Mouse (Mus musculus) E14TG2a.4 (cell line): Measurements from ENCODE around the gene Shb.

Experiments
- CTCF ChIP-seq: conservative IDR thresholded peaks from 2 replicates; pipeline ENCODE4 v1.5.1; 2014; ENCODE audit warnings: low read length
- NANOG ChIP-seq: IDR thresholded peaks from 2 replicates; pipeline ENCODE4 v1.6.1; 2014; ENCODE audit warnings: borderline replicate concordance, low read length, mixed read lengths

DNA sequence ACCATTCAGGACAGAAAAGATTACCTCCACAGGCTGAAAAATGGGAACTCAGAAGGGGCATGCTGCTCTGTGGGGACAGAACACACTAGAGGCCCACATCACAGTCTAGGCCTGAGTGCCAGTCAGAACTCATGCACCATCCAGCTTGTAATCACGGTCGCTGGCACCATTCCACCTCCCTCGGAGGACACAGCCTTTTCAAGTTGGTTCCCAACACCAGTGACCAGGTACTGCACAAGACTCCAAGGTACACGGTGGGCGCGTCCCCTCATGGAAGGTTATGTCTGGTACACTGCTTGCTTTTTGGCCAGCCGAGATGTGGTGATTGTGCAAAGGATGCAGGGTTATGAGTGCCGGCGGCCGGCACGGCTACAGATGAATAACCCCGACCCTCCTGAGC lies 98.2 kb downstream of the Shb start:
- no peak for TF ChIP-seq CTCF
- TF ChIP-seq NANOG: no peak
